Mouse (Mus musculus): ENCODE measurements around the gene Slc26a10. TPM values are rescaled to one million over a fixed set of nuclear protein-coding genes. Genes with fewer than 3 reads are reported as not detected.
A peak's percentile ranks its signal among the peaks of the same experiment; 100 is the strongest.

The Slc26a10 gene
- total and polyA plus RNA-seq, 2 experiments from 2014 or later: 0.10 to 0.80 TPM

DNA sequence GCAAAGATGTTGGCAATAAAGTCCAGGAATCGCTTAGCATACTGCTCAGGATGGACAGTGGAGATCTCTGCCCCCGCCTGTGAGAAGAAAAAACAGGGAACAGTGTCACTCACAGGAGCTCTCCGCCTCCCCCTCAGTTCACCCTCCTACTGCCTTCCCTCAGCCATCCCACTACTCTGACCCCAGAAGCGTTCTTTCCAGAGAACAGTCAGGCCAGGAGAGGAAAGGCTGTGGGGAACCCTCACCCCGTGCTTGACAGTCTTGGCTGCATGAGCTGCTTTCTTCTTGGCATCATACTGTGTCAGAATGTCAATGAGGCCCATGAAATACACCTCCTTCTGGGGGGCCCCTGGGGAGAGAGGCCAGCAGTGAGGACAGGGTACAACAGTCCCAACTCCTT is 18.6 kb upstream of the Slc26a10 start:
- Histone ChIP-seq H3K9me3 (ENCODE audit: low read length) (no peaks in the 10 kb centered on the region), H3K27me3 (ENCODE audit: insufficient read depth, low read length) (no peaks in the 10 kb centered on the region), H3K27ac (ENCODE audit: low read depth, low read length) (no peak overlapping the region), H3K4me3 (ENCODE audit: low read depth, low read length) (no peak overlapping the region), H3K36me3 (ENCODE audit: insufficient read depth) (peaks cover 46% of the 10 kb centered on the region), H3K4me1 (ENCODE audit: insufficient read depth) (no peaks in the 10 kb centered on the region; the same call in 1 of the 2 replicates), H3K4me2 (ENCODE audit: low read depth) (no peak overlapping the region), H3K9ac (no peak overlapping the region)
- 73% methylated on average over 5 of the region's 5 CpGs for WGBS
- no peak for TF ChIP-seq CTCF (IDR thresholded peaks at IDR 0.05; ENCODE audit: low read depth)
- ATAC-seq: no peak; the same call in 1 of the 2 replicates
- DNase-seq: no peak

DNA sequence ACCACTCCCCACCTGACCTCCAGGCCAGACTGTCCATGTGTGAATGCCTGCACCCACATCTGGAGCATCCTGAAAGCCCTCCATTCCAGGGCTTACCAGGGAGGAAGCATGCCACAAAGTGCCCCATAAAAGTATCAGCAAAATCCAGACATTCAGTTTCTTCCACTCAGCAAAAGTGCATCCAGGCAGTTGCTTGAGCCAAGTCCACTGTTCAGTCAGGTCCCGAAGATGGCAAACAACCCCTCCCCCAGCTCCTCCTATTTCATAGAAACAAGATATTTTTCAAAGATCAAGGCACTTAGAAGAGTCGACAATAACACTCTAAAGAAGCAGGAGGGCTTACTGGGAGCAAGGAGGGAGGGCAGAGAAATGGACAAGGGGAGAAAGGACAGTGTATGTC is 18.0 kb upstream of the Slc26a10 start:
- H3K4me2 ChIP-seq (ENCODE audit: low read depth): no peak overlapping the region
- H3K9ac ChIP-seq: no peak overlapping the region
- DNase-seq: no peak
- H3K27ac ChIP-seq (ENCODE audit: low read depth, low read length): no peak overlapping the region
- no peak for ATAC-seq
- H3K9me3 ChIP-seq (ENCODE audit: low read length): no peaks in the 10 kb centered on the region
- no peak for TF ChIP-seq CTCF (IDR thresholded peaks at IDR 0.05; ENCODE audit: low read depth)
- H3K27me3 ChIP-seq (ENCODE audit: insufficient read depth, low read length): no peaks in the 10 kb centered on the region
- H3K4me1 ChIP-seq (ENCODE audit: insufficient read depth): no peaks in the 10 kb centered on the region; the same call in 1 of the 2 replicates
- 68% methylated on average over 2 of the region's 2 CpGs for WGBS
- no peak overlapping the region for H3K4me3 ChIP-seq (ENCODE audit: low read depth, low read length)
- H3K36me3 ChIP-seq (ENCODE audit: insufficient read depth): peaks cover 41% of the 10 kb centered on the region

DNA sequence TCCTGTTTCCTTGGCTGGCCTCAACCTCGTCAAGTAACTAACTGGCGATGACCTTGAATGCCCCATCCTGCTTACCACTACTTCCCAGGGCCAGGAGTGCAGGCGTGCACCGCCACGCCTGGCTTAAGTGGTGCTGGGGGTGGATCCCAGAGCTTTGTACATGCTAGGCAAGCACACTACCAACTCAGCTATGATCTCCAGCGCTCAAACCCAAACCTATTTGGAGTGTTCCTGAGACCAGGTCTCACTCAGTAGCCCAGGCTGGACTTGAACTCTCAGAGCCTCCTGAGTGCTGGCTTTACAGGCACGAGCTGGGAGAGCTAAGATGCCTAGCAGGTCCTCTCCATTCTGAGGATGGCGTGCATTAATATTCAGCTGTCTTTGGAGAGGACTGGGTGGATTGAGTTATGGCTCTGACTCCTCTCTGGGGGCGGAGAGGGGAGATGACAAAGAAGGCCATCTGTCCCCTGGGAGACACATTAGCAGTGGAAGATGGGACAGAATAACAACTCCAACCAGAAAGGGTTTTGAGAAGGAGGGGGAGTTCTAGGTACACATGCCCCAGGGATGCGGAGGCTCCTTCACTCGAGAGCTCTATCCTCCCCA is 17.2 kb upstream of the Slc26a10 start:
- no peaks in the 10 kb centered on the region for H3K27me3 ChIP-seq (ENCODE audit: insufficient read depth, low read length)
- H3K4me2 ChIP-seq (ENCODE audit: low read depth): no peak overlapping the region
- H3K27ac ChIP-seq (ENCODE audit: low read depth, low read length): no peak overlapping the region
- no peaks in the 10 kb centered on the region; the same call in 1 of the 2 replicates for H3K4me1 ChIP-seq (ENCODE audit: insufficient read depth)
- no peak overlapping the region for H3K4me3 ChIP-seq (ENCODE audit: low read depth, low read length)
- no peak overlapping the region for H3K9ac ChIP-seq
- H3K36me3 ChIP-seq (ENCODE audit: insufficient read depth): peaks cover 47% of the 10 kb centered on the region
- TF ChIP-seq CTCF (IDR thresholded peaks at IDR 0.05; ENCODE audit: low read depth): no peak
- ATAC-seq: no peak
- no peak for DNase-seq
- WGBS: 83% methylated on average over 11 of the region's 11 CpGs
- no peaks in the 10 kb centered on the region for H3K9me3 ChIP-seq (ENCODE audit: low read length)

DNA sequence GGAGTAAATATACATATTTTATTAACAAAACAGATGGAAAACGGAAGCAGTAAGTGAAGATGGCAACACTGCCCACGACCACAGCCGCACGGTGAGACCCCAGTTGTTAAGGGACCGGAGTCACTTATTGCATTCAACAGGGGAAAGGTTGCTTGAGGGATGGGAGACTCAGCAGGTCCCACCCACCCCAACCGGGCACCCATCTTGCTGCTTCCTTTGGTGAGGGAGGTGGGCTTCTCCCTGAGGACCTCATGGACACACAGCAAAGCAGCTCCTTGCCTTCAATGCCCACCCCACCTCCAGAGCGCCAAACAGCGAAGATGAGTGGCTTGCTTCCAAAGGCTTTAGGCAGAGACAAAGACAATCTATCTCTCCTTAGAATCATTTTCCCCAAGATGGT is 16.7 kb upstream of the Slc26a10 start:
- peaks cover 48% of the 10 kb centered on the region for H3K36me3 ChIP-seq (ENCODE audit: insufficient read depth)
- no peak for ATAC-seq
- no peak for DNase-seq
- H3K9me3 ChIP-seq (ENCODE audit: low read length): no peaks in the 10 kb centered on the region
- 93% methylated on average over 8 of the region's 8 CpGs for WGBS
- no peak overlapping the region for H3K9ac ChIP-seq
- no peak overlapping the region for H3K27ac ChIP-seq (ENCODE audit: low read depth, low read length)
- H3K27me3 ChIP-seq (ENCODE audit: insufficient read depth, low read length): no peaks in the 10 kb centered on the region
- no peaks in the 10 kb centered on the region; the same call in 1 of the 2 replicates for H3K4me1 ChIP-seq (ENCODE audit: insufficient read depth)
- TF ChIP-seq CTCF (IDR thresholded peaks at IDR 0.05; ENCODE audit: low read depth): no peak
- H3K4me3 ChIP-seq (ENCODE audit: low read depth, low read length): no peak overlapping the region
- no peak overlapping the region for H3K4me2 ChIP-seq (ENCODE audit: low read depth)

DNA sequence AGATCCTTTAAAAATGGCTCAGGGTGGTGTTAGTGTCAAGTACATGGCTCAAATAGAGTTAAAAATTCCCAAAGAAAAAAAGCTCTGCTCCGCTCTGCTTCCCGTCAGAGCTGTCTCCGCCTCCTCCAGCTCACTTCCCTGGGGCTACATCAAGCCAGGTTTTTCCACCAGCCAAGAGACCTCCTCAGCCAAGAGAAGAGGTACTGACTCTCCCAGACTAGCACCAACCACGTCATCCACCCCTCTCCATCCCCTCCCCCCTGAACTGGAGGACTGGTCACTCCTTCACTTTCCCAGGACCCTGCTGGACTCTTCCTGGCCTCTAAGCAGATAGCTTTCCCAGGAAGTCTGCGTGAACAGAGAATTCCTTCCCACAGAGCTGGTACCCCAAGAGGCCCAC is 15.9 kb upstream of the Slc26a10 start:
- no peaks in the 10 kb centered on the region for H3K27me3 ChIP-seq (ENCODE audit: insufficient read depth, low read length)
- peak overlapping the region; percentile 94 for H3K4me2 ChIP-seq (ENCODE audit: low read depth)
- no peaks in the 10 kb centered on the region for H3K9me3 ChIP-seq (ENCODE audit: low read length)
- peak overlapping the region; percentile 87 for H3K27ac ChIP-seq (ENCODE audit: low read depth, low read length)
- H3K4me3 ChIP-seq (ENCODE audit: low read depth, low read length): peak overlapping the region; percentile 88
- peaks cover 51% of the 10 kb centered on the region for H3K36me3 ChIP-seq (ENCODE audit: insufficient read depth)
- peak; percentile 67 for ATAC-seq
- no peak for TF ChIP-seq CTCF (IDR thresholded peaks at IDR 0.05; ENCODE audit: low read depth)
- 3% methylated on average over 5 of the region's 5 CpGs for WGBS
- no peaks in the 10 kb centered on the region; the same call in 1 of the 2 replicates for H3K4me1 ChIP-seq (ENCODE audit: insufficient read depth)
- peak overlapping the region; percentile 97; the same call in 1 of the 2 replicates for H3K9ac ChIP-seq
- peak; percentile 64 for DNase-seq

DNA sequence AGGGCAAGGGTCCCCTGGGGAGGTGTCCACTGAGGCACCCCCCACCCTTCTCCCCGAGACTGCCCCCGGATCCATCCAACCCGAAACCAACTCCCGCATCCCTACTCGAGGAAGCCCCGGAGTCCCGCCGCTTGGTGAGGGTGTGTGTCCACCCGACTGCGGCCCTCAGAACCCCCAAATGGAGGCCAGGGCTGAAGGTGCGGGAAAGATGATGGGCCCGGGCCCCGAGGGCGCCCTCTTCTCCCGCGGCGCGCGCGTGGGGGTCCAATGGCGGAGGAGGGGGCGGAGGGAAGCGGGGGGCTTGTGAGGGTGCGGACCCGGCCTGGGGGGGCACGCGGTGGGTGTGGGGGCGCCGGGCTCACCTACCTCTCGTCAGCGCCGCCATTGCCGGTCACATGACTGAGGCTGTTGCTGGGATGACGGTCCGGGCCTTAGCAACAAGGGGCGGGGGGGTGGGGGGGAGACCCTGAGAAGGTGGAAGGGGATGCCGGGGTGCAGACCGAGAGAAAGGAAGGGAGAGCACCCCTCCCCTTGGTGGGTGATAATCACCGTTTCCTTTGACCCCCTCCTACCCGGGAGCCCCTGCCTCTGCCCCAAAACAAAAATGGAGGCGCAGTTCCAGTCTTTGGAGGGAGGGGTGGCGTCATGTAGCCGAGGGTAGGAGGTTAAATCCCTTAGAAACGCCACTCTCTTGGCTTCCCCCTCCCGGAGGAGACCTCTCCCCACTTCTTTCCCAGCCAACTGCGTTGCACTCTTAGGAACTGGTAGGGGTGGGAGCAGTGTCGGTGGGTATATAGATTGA is 15.1 kb upstream of the Slc26a10 start, which contains the start of gene Dtx3:
Dtx3 (minus strand) TSS at position 401 of the 802 bp plus-strand sequence.
- no peaks in the 10 kb centered on the region; the same call in 1 of the 2 replicates for H3K4me1 ChIP-seq (ENCODE audit: insufficient read depth)
- ATAC-seq (peak; percentile 79), DNase-seq (peak; percentile 68)
- TF ChIP-seq CTCF (IDR thresholded peaks at IDR 0.05; ENCODE audit: low read depth): no peak
- peak within 1 kb of the TSS; percentile 97 for H3K9ac ChIP-seq
- H3K27ac ChIP-seq (ENCODE audit: low read depth, low read length): peak within 1 kb of the TSS; percentile 87
- 2% methylated on average over 38 of the region's 47 CpGs for WGBS
- peak within 1 kb of the TSS; percentile 88 for H3K4me3 ChIP-seq (ENCODE audit: low read depth, low read length)
- peaks cover 55% of the 10 kb centered on the region for H3K36me3 ChIP-seq (ENCODE audit: insufficient read depth)
- H3K4me2 ChIP-seq (ENCODE audit: low read depth): peak within 1 kb of the TSS; percentile 94
- H3K9me3 ChIP-seq (ENCODE audit: low read length): no peaks in the 10 kb centered on the region
- H3K27me3 ChIP-seq (ENCODE audit: insufficient read depth, low read length): no peaks in the 10 kb centered on the region
